8 mouse cellular contexts compared by ENCODE assay signal in the genomic region with DNA sequence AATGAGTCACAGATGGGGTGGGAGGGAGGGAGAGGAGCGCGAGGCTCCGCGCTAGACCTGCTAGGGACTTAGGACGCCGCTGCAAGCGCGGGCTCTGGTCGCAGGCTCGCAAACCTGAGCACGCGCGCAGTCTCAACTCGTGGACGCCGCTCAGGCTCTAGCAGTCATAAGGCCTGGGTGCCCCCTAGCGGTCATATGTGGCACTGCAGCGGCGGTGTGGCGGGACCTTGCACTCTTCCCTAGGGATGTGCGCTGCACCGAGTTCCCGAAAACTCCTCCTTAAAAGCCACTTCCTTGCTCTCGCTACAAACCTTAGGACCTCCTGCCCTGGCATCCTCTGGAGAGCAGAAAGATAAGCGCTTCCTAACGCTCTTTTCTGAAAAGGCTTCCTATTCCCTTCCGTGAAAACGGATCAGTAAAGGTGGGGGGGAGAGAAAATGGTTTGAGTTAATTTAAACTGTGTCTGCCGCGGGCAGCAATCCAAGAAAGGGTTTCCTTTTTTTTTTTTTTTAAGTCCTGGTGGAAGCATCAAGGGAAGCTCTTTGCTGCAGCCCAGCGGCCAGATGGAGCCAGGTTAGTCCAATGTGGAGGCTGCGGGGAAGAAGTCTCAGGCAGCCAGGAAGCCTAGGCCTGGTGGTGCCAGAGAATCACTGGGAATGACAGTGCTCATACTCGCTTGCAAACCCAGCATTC. TPM values are rescaled to one million over a fixed set of nuclear protein-coding genes. Genes with fewer than 3 reads are reported as not detected.
DNase-seq lines count a peak whose midpoint lies in the region; ATAC-seq lines count a peak whose summit lies in the region.

No protein-coding gene starts in this region.

- H3K4me3 ChIP-seq in hindbrain, embryonic 10.5 days = peak overlapping the region; percentile 52
- peak overlapping the region; percentile 47 for H3K4me3 ChIP-seq in lung, embryonic 16.5 days (ENCODE audit: low read length)

- peak; percentile 87 for ATAC-seq in frontal cortex, adult (ENCODE audit: low TSS enrichment)
- ATAC-seq in lung, embryonic 16.5 days (ENCODE audit: low read depth) = peak; percentile 89

- H3K27me3 ChIP-seq in hindbrain, embryonic 10.5 days (ENCODE audit: insufficient read depth, poor library complexity, severe bottlenecking) = peaks cover 18% of the 10 kb centered on the region
- H3K27me3 ChIP-seq in lung, embryonic 16.5 days (ENCODE audit: control insufficient read depth, insufficient read depth, low read depth, low read length) = no peaks in the 10 kb centered on the region

- peak overlapping the region; percentile 81 for H3K27ac ChIP-seq in hindbrain, embryonic 10.5 days
- 0 out of 2 replicates have a peak overlapping the region, but pooled peaks have one; percentile 53 for H3K27ac ChIP-seq in lung, embryonic 16.5 days (ENCODE audit: low read length)

- peak overlapping the region; percentile 52 for H3K9ac ChIP-seq in lung, embryonic 16.5 days (ENCODE audit: low read length)

- peak; percentile 95 for DNase-seq in MN1 (ENCODE audit: low spot score)
- DNase-seq in cerebellum, adult 8-10 months = peak; percentile 96
- DNase-seq in hindbrain, embryonic 10.5 days (ENCODE audit: low spot score) = peak; percentile 97
- peak; percentile 93 for DNase-seq in layer of hippocampus, adult 9-11 months
- DNase-seq in ovary, postnatal 10 days (ENCODE audit: low spot score) = peak; percentile 100
- DNase-seq in thymus, postnatal 0 days (ENCODE audit: low spot score) = peak; percentile 86

- WGBS in hindbrain, embryonic 10.5 days = 2% methylated on average over 33 of the region's 33 CpGs
- WGBS in lung, embryonic 16.5 days = under 1% methylated on average over 32 of the region's 33 CpGs

- H3K9me3 ChIP-seq in hindbrain, embryonic 10.5 days = no peaks in the 10 kb centered on the region
- no peaks in the 10 kb centered on the region for H3K9me3 ChIP-seq in lung, embryonic 16.5 days (ENCODE audit: control insufficient read depth, low read length)

- peak overlapping the region; percentile 73 for H3K4me2 ChIP-seq in lung, embryonic 16.5 days (ENCODE audit: low read depth, low read length)

- H3K36me3 ChIP-seq in hindbrain, embryonic 10.5 days = no peaks in the 10 kb centered on the region
- no peaks in the 10 kb centered on the region for H3K36me3 ChIP-seq in lung, embryonic 16.5 days (ENCODE audit: control insufficient read depth, insufficient read depth, low read length)

- H3K4me1 ChIP-seq in hindbrain, embryonic 10.5 days (replicated peaks) = peaks cover 13% of the 10 kb centered on the region
- peaks cover 12% of the 10 kb centered on the region for H3K4me1 ChIP-seq in lung, embryonic 16.5 days (replicated peaks; ENCODE audit: control insufficient read depth, insufficient read depth, low read length)

RNA-seq across cellular contexts. Expression of a gene that starts 50.7 kb away (rescaled TPM):
- 15.3 and 15.9 TPM in 2 replicates for polyA plus RNA-seq in hindbrain, embryonic 10.5 days (2016; fragmentation: Nextera tagmentation; extraction: Ambion mirVana)
- 12.4 and 13.1 TPM in 2 replicates for polyA plus RNA-seq in lung, embryonic 16.5 days (2015; fragmentation: Nextera tagmentation; extraction: Ambion mirVana)
- 12.6 and 15.1 TPM in 2 replicates for polyA plus RNA-seq in thymus, postnatal 0 days (2015; fragmentation: Nextera tagmentation; extraction: Ambion mirVana)

Comparison
In these comparisons a context has a peak if more than half of its experiments do, and no peak if none do; other contexts are left out.
1. Peak in every context shown above with its lines: DNase-seq, ATAC-seq, H3K4me3 ChIP-seq and H3K27ac ChIP-seq.